Mouse (Mus musculus) stomach, postnatal 0 days (tissue): ENCODE results near the gene Lmf2.

Source experiments
- CTCF ChIP-seq: IDR thresholded peaks from 2 replicates; pipeline ENCODE4 v1.5.1; 2016; ENCODE audit warnings: antibody characterized with exemption, low read depth, mild to moderate bottlenecking, moderate library complexity
- EP300 ChIP-seq: optimal IDR thresholded peaks from 2 replicates; pipeline ENCODE3; 2016; ENCODE audit warnings: antibody characterized with exemption

- TF ChIP-seq CTCF, result no peak
- no peak for TF ChIP-seq EP300
These were observed 34.2 kb downstream of the Lmf2 start for GRCm38 (mm10) chr15:89321264-89321663.
